Mouse (Mus musculus): ENCODE data around the gene Ell2.

The Ell2 gene

DNA sequence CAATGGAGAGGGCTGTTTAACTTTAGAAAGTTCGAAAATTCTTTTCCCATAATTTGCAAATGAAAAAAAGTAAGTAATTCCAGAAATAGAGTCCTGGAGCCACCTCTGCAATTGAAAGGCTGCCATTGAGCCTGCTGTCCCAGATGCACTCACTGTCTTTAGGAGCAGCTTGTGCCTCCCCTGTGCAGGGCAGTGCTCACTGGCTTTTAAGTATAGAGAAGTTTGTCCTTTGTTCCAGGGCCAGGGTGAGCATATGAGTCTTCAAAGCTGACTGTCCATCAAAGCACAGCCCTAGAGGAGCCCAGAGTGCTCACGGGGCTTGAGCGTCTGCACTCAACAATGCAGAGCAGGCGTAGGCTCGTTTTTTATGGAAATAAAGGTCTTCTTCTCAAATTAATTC, 59.7 kb downstream of the Ell2 start:
- DNase-seq (ENCODE audit: low spot score in 2 of 2), result no peak

GRCm38 (mm10) chr13:75766967-75767366, 60.4 kb downstream of the Ell2 start:
- DNase-seq (ENCODE audit: low spot score in 2 of 2), result no peak

DNA sequence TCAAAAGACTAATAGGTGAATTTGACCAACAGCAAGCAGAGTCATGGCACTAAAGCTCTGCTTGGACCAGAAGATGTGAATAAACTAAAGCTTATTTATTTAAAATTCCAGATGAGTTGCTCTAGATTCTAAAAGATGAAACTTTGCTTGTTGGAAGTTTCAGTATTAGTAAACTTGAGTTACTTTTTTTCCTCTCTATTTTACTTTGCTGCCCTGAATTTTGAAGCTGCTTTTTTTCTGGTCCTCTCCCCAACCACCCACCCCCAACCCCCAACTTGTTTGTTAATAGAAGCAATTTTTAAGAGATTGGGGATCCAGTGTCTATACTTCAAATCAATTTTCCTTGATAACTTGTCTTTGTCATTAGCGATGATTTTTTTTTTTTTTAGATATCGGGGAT, 64.2 kb downstream of the Ell2 start:
- no peak for DNase-seq (ENCODE audit: low spot score in 2 of 2)

GRCm38 (mm10) chr13:75771404-75771803, 64.8 kb downstream of the Ell2 start:
- no peak for DNase-seq (ENCODE audit: low spot score in 2 of 2)

- DNase-seq (ENCODE audit: low spot score in 2 of 2), result no peak
These were observed 65.6 kb downstream of the Ell2 start for GRCm38 (mm10) chr13:75771984-75772730.

- DNase-seq (ENCODE audit: low spot score in 2 of 2), result no peak
These were observed 69.4 kb downstream of the Ell2 start for GRCm38 (mm10) chr13:75775961-75776360.

DNA sequence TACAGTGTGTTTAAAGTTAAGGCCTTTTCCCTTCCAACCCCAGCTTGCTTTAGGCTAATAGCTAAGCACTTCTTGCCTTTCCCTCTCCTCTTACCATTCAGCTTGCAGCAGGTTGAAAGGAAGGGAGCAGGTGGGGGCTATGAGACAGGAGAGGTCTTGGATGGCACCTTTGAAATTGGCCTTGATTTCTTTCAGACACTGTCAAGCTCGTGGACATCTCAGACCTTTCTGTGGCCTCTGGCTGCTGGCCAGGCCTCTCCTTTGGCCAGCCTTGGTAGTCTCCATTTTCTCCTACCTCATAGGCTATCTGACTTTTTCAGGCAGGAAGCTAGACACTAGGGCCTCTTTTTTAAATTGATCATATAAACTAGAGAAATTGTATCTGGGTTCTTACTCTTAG, 70.1 kb downstream of the Ell2 start:
- DNase-seq (ENCODE audit: low spot score in 2 of 2), result no peak

DNA sequence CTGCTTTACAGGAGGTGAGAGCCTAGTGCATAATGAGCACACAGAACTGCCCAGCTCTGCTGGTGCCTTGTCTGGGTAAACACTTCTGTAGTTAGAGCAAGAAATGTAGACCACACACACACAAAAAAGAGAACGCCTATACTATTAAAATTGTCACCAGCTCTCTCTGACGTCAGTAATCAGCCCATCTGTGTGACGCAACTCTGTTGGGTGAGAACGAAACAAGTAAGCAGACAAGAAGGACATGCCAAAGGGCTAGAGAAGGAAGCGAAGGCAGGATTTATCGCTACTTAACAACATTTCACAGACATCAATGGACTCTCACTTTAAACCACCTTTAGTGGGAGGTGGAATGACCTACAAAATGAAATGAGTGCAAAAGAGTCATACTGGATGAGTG, 71.6 kb downstream of the Ell2 start:
- no peak for DNase-seq (ENCODE audit: low spot score in 2 of 2)

GRCm38 (mm10) chr13:75779169-75779568, 72.6 kb downstream of the Ell2 start:
- no peak for DNase-seq (ENCODE audit: low spot score in 2 of 2)

GRCm38 (mm10) chr13:75780096-75780495, 73.5 kb downstream of the Ell2 start:
- DNase-seq (ENCODE audit: low spot score in 2 of 2), result no peak

- no peak for DNase-seq (ENCODE audit: low spot score in 2 of 2)
These were observed 79.2 kb downstream of the Ell2 start for GRCm38 (mm10) chr13:75785726-75786125.

DNA sequence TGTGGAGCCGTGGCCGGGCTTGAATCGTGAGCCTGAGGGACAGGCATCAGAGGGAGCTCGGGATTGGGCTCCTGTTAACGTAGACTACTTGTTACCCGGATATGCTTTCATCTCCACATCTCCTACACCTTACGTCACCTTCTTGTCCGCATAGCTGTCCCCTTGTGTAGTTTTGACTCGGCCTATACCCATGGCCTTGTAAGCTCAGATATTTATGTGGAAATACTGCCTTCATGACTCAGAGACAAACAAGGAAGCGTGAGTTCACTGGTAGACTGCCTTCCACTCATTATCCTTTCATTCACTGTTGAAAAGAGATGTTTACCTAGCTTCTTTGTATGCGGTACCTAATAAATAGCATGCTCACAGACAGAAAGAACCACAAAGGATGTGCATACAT, 79.7 kb downstream of the Ell2 start:
- DNase-seq (ENCODE audit: low spot score in 2 of 2), result no peak

DNA sequence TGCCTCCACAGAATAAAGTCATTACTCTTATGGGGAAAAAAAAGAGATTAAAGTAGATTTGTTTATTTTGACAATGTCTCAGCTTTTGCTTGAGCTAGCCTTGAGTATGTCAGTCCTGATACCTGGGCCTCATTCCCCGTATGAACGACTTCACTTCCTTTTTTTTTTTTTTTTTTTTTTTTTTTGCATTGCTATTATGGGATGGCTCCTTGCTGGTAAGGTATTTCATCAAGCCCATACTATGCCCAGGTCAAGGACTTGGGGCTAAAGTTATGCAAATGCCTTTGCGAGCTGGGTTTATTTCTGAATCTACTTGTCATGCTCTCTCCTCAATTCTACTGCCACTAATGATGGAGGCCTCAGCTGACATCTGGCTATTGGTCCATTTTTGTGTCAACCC, 80.8 kb downstream of the Ell2 start:
- DNase-seq (ENCODE audit: low spot score in 2 of 2), result no peak

- no peak for DNase-seq (ENCODE audit: low spot score in 2 of 2)
These were observed 81.6 kb downstream of the Ell2 start for GRCm38 (mm10) chr13:75788178-75788577.

DNA sequence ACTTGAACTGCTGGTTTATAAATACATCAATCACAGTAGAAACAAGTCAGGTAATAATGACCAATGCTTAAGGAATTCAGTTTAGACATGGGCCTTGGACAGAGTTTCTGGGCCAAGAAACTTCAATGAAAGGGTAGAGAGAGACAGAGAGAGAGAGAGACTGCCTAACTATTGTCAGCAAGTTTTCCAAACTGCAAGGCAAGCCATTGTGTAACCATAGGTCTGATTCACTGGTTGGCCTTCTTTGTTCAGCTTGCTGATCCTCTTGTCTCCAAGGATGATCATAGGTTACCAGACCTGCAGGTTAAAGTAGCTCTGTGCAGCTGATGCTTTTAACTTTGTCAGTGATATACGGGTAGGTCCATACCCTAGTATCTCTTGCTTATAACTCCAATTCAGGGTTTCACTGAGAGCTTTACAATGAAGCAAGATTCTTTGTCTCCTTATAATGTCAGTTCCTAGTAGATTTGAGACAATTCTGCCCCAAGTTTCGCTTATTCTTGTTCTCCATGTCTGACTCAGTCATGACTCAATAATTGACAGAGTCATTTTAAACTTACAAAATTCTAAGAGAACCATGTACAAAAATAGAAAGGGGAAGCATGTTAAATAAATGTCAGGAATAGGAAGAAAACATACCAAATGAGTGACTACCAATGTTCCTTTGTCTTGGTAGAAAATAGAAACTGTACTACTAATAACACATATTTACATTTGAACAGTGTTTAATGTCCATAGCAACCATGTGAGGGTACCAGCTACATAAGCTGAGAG, 82.7 kb downstream of the Ell2 start:
- no peak for DNase-seq (ENCODE audit: low spot score in 2 of 2)

DNA sequence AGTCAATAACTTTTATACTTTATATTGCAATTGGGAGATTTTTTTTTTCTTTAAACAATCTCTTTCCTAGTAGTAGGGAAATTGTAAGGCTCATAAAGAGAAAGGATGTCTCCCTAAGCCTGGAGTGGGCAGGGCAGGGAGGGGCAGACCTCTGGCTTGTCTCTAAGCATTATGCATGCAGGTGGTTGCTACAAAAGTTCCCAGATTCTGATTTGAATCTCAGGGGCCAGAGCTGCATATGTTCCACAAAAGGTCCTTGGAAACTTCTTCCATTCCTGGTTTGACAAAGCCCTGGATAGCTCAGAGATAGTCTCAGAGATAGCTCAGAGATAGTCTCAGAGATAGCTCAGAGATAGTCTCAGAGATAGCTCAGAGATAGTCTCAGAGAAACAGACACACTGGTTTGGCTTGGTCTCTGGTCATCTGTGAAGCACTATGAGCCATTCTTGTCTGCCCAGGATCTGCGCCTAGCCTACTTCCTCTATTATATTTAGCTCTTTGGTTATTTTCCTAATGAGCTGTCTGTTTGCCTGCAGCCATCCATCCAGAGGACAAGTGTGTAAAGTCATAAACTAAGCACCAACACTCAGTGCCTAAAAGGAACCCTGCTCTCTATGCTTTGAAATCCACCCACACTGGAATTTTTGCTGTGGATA, 84.1 kb downstream of the Ell2 start:
- no peak for DNase-seq (ENCODE audit: low spot score in 2 of 2)

GRCm38 (mm10) chr13:75793863-75794629, 87.5 kb downstream of the Ell2 start:
- DNase-seq (ENCODE audit: low spot score in 2 of 2), result no peak

- peak; percentile 86 to 91 for DNase-seq (ENCODE audit: low spot score in 2 of 2)
These were observed 91.0 kb downstream of the Ell2 start for GRCm38 (mm10) chr13:75797369-75798141.

- DNase-seq (ENCODE audit: low spot score in 2 of 2), result no peak
These were observed 92.1 kb downstream of the Ell2 start for GRCm38 (mm10) chr13:75798413-75799302.

DNA sequence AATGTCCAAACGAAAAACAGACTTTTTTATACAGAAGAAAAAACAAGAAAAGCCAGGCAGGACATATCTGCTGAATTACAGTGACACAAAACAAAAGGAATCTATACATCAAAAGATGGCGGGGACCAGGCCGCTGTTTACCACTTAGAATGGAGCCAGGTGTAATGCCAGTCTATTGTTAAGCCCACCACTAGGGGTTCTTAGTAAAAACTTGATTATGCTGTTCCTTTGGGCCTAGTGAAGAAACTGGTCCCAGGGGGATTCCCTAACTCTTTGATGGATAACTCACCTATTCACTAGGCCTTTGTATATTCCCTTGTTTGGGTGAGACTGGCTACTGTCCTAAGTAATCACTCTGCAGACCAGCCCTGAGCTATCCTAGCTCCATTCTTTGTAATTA, 92.9 kb downstream of the Ell2 start:
- no peak for DNase-seq (ENCODE audit: low spot score in 2 of 2)

Measured in urinary bladder, postnatal 4 days (tissue).